Mouse (Mus musculus) B cell, adult 2 months (primary cell): ENCODE results near the gene Il1r2.

Experiments
- DNase-seq, 2 experiments: peaks; one replicate each; pipeline ENCODE4 v3.0.0; 2022

Il1r2 gene

DNA sequence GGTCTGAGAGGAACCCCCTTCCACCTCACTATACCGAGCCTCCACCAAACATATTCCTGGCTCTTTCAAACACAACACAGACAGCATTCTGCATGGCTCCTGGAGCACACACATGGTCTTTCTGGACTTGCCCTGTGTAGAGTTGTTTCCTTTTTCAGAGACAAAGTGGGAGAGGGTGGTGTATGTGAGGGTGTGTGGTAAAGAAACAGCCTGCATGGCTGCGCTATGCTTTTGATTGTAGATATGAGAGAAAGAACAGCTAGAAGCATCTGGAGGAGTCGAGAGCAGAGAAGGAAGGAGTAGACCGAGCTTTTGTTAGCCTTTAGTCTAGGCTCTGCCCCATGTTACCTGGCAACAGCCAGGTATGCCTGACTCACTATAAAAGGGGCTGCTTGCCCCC lies 10.5 kb upstream of the Il1r2 start:
- no peak for DNase-seq

DNA sequence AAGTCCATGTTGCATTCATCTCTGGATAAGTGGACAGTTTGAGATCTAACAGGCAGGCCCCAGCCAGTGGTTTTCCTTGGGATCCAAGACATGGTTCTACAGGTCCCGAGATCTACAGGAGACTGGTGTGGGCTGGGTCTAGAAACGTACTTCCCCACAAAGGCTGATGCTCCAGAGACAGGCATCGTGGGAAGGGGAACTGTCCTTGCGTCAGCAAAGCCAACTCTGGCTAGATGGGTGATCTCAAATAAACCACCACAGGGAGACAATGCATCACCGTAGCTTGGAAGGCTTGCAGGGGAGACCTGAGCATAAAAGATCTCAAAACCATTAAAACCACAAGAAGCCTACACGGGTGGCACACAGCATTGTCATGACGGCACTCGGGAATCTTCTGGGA lies 9.4 kb upstream of the Il1r2 start:
- no peak for DNase-seq

DNA sequence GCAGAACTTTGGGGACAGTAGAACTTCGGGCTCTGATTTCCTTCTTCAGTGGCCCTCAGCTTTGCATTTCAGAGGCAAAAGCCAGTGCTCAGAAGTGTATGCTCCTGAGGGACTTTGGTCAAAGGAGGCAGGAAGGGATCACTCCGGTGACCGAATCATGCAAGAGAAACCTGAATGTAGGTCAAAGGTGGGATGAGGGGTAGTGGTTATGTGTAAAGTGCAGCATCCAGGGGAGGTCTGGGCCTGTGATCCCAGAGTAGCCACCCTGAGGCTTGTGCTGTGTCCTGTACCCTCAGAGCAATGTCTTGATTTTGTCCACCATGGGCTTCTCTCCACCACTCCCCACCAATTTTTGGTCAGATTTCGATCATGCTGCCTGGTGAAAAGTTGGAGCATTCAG lies 1.3 kb upstream of the Il1r2 start:
- no peak for DNase-seq

DNA sequence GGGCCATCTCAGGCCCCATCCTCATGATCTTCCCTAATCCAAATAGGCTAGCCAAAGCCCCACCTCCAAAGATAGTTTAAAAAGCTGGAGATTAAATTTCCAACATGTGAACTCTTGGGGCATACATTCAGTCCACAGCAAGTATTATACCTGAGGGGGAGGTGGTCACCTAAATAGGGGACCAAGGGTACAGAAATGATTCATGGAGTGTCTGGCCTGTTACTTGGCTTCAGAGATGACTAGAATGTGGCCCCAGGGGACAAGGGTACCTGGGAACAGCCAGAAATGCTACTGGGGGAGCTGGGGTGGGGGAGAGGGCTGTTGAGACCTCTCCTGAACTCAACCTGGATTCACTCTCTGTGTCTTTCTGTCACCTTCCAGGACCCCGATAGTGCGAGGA lies 3.4 kb downstream of the Il1r2 start:
- DNase-seq, result no peak

DNA sequence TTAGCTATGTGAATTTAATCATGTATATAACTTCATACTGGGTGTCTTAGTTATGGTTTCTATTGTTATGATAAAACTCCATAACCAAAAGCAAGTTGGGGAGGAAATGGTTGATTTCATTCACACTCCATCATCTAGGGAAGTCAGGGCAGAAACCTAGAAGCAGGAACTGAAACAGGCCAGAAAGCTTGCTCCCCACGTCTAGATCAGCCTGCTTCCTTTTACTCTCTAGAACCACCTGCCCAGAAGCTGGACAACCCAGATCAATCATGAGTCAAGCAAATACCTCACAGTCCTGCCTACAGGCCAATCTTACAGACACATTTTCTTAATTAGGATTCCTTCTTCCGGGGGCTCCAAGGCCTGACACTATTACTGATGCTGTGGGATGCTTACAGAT lies 7.2 kb downstream of the Il1r2 start:
- peak; percentile 32 to 33 for DNase-seq

DNA sequence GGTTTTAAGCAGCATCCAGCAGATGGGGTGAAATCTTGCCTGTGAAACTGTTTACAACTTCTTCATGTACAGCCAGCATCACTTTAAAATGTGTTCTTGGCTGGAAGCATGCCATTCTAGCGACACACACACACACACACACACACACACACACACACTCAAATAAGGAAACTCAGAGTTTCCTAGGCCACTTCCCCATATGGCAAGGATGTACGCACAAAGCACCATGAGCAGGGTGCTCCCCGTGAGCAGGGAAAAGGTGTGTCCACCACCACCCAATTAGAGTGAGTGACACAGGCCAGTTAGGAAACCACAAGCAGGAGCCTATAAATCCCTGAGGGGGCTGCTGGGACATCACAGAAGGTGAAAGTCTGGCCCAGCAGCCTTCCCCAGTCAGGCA lies 10.5 kb downstream of the Il1r2 start:
- DNase-seq, result peak; percentile 70 to 73

DNA sequence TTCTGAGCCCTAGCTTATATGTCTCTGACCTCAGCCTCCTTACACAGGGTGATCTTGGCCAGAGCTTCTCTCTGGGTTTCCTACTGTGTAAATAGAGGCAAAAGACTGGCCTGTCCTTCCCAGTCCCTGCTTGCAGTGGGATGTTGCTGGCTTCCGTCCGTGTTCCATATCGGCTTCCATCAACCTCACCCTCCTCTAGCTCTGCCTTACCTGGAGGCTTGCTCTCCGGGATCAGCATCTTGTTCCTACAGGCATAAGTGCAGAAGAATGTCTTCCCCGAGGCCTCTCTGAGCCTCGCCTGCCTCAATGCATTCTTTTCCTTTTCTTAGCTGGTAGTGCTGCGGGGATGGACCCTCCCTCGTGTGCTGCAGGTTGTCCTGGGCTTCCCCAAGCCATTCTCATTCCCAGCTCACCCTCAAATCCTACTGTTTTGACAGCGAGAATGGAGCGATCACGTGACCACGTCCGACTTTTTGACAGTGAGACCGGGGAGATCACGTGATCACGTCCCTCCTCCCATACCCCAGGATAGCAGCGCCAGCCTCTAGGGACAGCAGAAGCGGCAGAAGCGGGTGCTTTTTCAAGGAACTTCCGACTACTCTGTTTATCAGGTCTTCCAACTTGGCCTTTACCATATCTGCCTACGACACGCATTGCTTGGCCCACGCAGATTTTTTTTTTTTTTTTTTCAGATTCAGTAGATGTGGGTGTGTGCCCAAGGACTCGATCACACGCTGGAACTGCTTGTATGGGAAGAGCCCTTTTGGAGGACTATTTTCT lies 11.7 kb downstream of the Il1r2 start:
- DNase-seq, result peak; percentile 35 to 46

DNA sequence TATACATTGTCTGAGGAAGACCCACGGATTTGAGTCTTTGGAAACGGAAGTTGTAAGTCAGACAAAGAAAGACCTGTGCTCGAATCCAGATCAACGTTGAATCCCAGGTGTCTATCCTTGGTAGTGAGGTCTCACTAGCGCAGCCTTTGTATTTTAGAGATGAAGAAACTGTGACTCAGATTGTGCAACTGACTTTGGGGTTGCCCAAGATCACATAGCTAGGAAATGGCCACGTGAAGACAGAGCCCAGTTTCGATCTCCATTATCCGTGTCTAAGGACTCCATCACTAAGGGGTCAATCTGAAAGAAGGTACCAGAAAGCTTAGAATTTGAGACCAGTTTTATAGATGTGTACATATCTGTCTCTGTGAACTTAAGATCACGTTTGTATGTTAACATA lies 17.3 kb downstream of the Il1r2 start:
- no peak for DNase-seq

DNA sequence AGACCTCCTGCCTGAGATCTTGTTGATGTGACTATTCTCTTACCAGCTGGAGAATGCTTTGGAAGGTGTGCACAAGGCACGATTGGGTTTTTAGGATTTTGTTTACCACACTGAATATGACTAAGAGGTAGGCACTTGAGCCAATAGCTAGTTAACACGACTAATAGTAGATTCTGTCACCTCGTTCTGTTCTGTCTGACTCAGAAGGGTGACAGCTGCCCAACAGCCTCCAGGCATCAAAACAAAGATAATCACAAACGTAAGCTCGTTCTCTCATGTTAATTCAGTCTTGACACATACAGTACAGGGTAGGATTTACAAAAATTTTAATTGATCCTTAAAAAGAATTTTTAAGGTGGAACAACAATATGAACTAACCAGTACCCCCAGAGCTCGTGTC lies 18.7 kb downstream of the Il1r2 start:
- DNase-seq, result no peak

DNA sequence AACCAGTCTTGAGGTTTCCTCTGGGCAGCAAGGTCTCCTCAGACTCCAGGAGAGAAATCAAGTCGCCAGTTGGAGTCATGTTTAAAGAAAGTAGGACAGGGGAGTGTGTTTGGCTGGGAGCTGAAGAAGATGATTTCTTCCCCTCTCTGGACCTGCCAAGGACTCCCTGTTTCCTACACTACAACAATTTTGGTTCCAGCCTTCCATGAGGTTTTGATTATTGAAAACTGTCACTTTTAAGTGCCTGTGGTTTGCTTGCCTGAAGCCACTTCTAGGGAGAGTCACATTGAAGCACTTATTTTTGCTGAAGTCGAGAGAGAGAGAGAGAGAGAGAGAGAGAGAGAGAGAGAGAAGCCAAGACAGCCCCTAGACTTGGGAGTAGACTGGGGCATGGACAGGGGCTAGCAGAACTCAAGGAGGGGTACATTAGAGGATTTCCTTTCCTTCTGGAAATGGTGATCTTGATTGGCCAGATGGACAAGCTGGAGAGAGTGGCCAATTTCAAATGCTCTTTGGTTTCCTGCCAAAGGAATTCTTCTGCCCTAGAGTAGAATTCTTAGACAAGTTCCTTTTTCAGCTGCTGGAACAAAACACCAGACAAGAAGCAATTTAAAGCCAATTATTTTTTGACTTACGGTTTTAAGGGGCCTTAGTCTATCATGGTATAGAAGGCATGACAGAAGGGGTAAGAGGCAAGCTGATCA lies 20.9 kb downstream of the Il1r2 start:
- DNase-seq, result no peak

DNA sequence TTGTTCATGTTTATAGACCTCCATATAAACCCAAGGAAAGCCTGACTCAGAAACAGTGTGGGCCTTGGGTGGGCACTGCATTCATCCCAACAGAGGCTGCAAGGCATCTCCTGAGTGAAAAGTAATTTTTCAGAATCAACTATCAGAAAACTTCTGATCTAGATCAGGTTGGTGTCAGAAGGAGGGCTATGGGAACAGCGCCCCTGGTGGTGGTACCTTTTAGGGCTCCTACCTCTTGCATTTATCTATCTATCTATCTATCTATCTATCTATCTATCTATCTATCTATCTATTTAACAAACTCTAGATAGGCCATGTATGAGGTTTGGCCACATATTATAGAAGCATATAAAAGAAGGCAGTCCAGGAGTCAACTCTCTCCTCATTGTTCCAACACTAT lies 21.7 kb downstream of the Il1r2 start:
- DNase-seq, result peak; percentile 70 to 72

DNA sequence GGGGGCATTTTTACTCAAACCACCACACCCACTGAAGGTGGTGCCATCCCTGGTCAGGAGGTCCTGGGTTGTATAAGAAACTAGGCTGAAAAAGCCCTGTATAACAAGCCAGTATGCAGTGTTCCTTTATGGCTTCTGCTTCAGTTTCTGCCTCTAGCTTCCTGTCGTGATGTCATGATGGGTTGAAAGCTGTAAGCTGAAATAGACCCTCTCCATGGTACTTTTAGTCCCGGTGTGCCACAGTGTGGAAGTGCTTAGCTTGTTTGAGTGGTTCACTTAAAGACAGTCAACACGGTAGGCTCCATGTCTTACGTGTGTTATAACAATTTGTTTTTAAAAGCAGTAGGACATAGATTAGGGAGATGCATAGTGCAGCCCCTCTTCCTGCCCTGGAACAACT lies 32.4 kb downstream of the Il1r2 start:
- no peak for DNase-seq

DNA sequence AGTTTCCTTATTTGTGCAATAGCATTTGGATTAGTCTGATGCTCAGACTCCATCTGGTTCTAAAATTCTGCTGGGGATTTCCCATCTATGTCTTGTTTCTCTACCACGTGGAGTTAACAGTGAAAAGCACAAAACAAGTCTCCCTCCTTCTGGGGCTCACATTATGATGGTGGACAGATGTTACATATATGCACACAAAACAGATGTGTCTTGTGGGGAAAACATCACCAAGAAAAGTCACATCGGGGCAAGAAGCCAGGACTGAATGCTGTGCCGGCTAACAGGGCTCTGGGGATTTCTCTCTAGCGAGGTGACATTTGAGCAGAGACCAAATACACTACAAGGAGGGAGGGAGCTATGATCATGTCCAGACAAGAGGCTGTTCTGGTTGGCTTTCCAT lies 32.8 kb downstream of the Il1r2 start:
- DNase-seq, result no peak

DNA sequence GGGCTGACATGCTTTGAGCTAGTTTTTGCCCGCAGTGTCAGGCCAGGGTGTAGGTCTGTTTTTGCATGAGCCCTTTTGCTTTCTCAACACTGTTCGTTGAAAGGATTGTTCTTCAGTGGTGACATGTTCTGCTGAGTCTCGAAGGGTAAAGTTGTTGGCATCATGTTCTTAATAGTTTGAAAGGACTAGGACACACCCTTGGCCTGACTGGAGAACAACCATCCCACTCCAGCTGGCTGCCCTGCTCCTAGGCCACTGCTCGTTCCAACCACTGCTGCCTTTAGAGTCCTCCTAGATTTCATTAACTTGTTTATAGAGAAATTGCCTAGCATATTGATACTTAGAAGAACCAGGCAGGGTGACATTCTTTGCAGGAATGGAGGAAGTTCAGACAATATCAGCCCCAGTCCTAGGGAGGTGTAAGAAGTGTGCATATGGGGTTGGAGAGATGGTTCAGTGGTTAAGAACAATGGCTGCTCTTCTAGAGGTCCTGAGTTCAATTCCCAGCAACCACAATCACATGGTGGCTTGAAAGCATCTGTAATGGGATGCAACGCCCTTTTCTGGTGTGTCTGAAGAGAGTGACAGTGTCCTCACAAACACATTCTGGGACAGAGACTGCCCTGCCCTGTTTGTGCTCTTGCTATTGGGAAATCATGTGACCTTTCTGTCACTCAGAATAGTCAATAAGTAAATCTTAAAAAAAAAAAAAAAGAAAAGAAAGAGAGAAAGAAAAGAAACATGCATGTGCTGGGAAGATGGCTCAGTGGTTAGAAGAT lies 34.3 kb downstream of the Il1r2 start:
- DNase-seq, result no peak

DNA sequence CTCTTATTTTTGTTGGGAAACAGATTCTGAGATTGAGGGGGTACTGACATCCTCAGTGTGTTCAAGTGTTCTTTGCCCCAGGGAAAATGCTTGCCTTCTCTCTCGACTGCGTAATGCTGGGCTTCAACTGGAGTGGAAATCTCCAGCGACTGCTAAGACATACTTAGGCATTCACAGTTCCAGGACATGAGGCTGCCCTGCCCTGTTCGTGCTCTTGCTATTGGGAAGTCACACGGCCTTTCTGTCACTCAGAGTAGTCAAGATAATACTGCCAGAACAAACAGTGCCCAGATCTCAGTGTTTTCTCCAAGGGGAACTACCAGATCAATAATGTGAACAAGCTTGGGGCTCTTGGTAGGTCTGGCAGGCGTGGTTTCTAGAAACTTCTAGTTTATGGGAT lies 35.9 kb downstream of the Il1r2 start:
- DNase-seq, result no peak

DNA sequence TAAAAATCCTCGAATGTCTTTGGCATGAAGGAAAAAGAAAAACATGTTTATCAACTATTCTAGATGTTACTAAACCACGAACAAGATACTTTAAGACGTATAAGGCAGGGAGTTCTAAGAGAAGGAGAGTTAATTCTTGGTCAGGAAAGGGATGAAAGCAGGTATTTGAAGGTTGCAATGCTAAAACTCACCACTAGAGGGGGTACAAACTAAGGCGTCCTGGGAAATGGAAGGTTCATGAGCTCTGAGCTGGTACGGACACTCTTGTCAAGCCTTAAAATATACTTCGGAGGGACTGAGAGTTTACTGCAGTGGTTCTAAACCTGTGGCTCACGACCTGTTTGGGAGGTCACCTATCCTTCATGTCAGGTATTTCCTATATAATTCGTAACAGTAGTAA lies 41.4 kb downstream of the Il1r2 start:
- peak; percentile 58 to 60 for DNase-seq

DNA sequence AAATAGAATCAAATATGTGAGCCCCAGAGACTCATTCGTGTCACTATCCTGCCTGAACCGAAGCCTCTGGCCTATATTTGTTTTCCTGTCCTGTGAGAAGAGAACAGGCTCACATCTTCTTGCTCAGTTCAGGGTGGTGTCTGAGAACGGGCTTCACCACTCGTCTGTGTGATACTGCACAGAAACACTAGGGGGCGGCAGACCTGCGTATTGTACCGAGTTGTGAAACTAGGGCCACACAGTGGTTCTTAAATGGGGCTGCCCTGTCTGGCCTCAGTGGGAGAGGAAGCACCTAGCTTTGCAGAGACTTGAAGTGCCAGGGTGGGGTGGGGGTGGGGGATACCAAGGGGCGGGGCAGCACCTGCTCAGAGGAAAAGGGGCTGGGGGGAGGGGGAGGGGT lies 42.5 kb downstream of the Il1r2 start:
- DNase-seq, result peak; percentile 86 to 88

DNA sequence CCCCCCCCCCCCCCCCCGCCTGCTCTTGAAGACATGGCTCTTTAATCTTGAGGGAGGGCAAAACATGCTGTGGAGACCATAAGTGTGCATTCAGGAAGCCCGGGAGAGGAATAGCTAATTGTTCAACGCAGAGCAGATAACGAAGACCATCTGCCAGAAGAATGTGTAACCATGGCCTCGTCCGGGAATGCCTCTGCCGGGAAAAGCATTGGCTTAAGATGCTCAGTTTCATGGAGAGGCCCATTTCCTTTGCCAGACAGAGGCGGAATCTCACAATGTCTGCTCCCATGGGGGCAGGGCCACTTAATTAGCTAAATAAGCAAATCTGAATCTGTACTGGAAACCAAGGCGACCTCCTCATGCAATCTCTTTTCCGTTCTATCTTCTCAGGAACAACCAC lies 43.7 kb downstream of the Il1r2 start:
- no peak for DNase-seq

DNA sequence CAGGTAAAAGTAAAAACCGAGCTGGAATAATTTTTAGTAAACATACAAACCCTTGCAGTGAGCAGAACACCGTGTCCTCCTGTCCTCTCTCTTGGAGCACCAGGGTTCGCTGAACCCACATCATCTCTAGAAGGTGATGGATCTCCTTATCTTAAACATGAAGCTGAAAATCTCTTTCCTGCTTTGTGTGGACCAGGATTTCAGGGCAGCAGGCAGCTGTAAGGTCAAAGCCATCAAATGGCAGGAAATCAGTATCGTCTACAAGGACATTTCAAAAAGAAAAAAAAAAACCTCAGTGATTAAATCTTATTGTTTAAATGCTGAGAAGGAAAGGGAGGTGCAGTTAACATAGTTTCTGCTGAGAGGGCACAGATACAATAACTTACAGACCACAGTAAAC lies 50.4 kb downstream of the Il1r2 start:
- DNase-seq, result no peak

DNA sequence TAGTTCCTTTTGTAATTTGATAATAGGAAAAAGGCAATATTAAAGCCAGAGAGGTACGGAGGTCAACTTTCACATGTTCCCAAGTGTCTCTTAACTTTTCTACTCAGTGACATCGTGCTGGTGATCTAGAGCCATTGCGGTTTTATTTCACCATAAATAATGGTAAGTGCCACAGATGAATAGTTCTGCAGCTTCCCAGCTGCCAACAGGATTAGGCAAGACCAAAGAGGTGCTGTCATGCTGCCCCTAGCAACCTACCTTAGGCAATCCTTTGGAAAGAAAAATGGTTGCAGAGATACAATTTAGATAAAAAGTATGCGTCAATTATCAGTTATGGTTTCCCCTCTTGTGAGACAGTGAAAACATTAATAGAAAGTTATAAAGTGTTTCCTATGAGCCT lies 54.6 kb downstream of the Il1r2 start:
- no peak for DNase-seq

DNA sequence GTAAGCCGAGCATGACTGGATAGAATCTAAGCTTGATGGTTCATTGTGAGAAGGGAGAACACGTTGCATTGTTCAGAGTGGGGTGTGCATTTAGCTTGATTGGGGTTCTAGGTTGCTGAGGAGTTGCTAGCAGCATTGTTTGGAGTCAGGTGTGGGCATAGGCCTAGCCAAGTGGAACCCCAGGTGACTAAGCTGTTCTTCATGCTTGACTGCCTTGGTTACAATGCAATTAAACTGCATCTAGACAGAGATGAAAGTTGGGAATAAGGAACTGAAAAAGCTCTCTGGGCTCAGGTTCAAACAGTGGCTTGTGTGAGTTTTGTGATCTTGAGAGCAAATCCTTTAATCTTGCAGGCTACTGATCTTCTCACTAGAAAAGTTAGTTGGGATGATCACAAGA lies 55.4 kb downstream of the Il1r2 start:
- peak; percentile 19 to 27 for DNase-seq

DNA sequence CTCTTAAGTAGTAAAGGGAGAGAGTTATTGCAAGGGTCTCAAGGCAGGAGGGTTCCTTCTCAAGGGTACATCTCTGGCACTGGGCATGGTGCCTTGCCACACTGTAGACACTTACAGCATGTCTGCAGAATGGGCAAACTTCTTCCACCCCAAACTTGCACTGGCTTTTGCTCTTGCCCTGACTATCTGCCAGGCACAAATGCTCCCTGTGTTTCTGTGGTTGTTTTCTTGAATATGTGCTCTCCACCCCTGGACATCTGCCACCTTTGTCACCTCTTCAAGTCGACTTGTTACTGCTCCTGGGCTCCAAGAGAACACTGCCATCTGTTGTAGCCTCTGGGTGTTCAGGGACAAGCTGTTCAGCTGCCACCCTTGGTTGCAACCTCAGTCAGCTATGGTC lies 57.8 kb downstream of the Il1r2 start:
- DNase-seq, result no peak

DNA sequence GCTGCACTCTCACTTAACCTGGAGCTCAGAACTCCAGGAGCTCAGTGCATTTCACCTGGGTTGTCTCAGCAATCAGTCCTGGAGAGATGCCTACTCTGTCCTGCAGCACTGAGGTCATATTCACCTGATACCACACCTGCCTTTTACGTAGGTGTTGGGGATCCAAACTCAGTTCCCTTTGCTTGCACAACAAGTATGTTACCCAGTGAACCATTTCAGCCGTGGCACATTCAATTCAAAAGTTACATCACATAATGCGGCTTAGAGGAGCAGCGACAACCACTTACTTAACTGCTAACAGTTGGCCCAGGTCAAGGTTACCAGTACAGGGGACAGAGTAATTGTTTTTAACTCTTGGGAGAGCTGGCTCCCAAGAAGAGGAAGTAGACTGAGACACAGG lies 58.8 kb downstream of the Il1r2 start:
- no peak for DNase-seq

DNA sequence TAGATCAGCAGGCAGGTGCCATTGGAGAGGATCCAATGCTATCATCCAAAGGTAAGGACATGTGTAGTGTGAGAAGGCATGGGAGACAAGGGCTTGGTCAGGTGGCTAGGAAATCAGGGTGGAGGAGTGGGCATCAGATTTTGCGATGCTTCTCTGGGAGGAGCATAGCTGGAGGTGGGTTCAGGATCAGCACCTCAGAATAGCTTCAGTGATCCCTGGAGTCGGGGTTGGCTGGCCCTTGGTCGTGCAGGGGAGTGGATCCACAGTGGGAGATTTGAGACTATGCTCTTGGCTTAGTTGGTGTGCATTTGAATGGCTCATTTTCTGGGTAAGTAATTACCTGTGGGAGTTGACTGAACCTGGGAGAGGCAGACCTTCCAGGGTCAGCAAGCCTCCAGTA lies 59.7 kb downstream of the Il1r2 start:
- no peak for DNase-seq
